Mouse (Mus musculus) MEL (cell line): Measurements from ENCODE around the gene Prkcd. TPM values are rescaled to one million over a fixed set of nuclear protein-coding genes. Genes with fewer than 3 reads are reported as not detected.

Experiments
- DNase-seq: peaks from one replicate; pipeline ENCODE4 v3.0.0; 2011; ENCODE audit warnings: low read depth, low spot score
- H3K27ac ChIP-seq: 2 replicates; pipeline ENCODE4 v1.5.1; 2012; ENCODE audit warnings: low read depth, mild to moderate bottlenecking, control low read depth, low read length, moderate library complexity; ENCODE audit not compliant: control insufficient read depth
- H3K27me3 ChIP-seq, 2 experiments: fragments of 150-350 bp in 1 of 2; sonication (generic) in 1 of 2; 2 replicates each; pipeline ENCODE4 v1.6.1; 2012; ENCODE audit warnings: low read length in 2 of 2, mild to moderate bottlenecking in 2 of 2, improper control_type of control experiment in 1 of 2, moderate library complexity in 1 of 2; ENCODE audit not compliant: insufficient read depth in 2 of 2, control insufficient read depth in 1 of 2
- H3K36me3 ChIP-seq, 2 experiments: 2 replicates each; pipeline ENCODE4 v1.6.1; 2012 to 2014; ENCODE audit warnings: low read length in 2 of 2, improper control_type of control experiment in 1 of 2, inconsistent platforms in 1 of 2, mild to moderate bottlenecking in 1 of 2; ENCODE audit not compliant: insufficient read depth in 2 of 2, control insufficient read depth in 1 of 2
- H3K4me1 ChIP-seq, 2 experiments: fragments of 150-350 bp in 1 of 2; sonication (generic) in 1 of 2; 2 replicates each; pipeline ENCODE4 v1.6.1; 2012; ENCODE audit warnings: low read length in 2 of 2, improper control_type of control experiment in 1 of 2, mild to moderate bottlenecking in 1 of 2; ENCODE audit not compliant: insufficient read depth in 2 of 2, control insufficient read depth in 1 of 2
- H3K4me3 ChIP-seq, 2 experiments: fragments of 150-350 bp in 1 of 2; sonication (generic) in 1 of 2; 2 replicates each; pipeline ENCODE4 v1.5.1; 2012; ENCODE audit warnings: low read depth in 2 of 2, low read length in 2 of 2, mild to moderate bottlenecking in 2 of 2, moderate library complexity in 2 of 2, control low read depth in 1 of 2, improper control_type of control experiment in 1 of 2; ENCODE audit not compliant: control insufficient read depth in 1 of 2, insufficient read depth in 1 of 2
- H3K79me2 ChIP-seq: 2 replicates; pipeline ENCODE4 v1.6.1; 2012; ENCODE audit warnings: mild to moderate bottlenecking, low read length, moderate library complexity; ENCODE audit not compliant: control insufficient read depth, poor library complexity, insufficient read depth
- H3K9ac ChIP-seq: 2 replicates; pipeline ENCODE4 v1.6.1; 2012; ENCODE audit warnings: low read depth, mild to moderate bottlenecking, control low read depth, low read length, moderate library complexity; ENCODE audit not compliant: control insufficient read depth, poor library complexity, severe bottlenecking
- H3K9me3 ChIP-seq: fragments of 150-350 bp; sonication (generic); replicated peaks from 2 replicates; pipeline ENCODE4 v1.6.1; 2012; ENCODE audit warnings: mild to moderate bottlenecking, low read length, improper control_type of control experiment, moderate library complexity; ENCODE audit not compliant: insufficient read depth
- BHLHE40 ChIP-seq: IDR thresholded peaks from 2 replicates; pipeline ENCODE4 v1.6.1; 2012; ENCODE audit warnings: low read depth, mild to moderate bottlenecking, inconsistent platforms, low read length, improper control_type of control experiment, borderline replicate concordance
- CHD1 ChIP-seq: IDR thresholded peaks from 2 replicates; pipeline ENCODE4 v1.6.1; 2012; ENCODE audit warnings: low read depth, mild to moderate bottlenecking, inconsistent platforms, low read length, improper control_type of control experiment
- CTCF ChIP-seq, 3 experiments: IDR thresholded peaks in 2 of 3; conservative IDR thresholded peaks in 1 of 3; 2 replicates each; pipeline ENCODE4 v1.5.1; 2011 to 2012; ENCODE audit warnings: low read length in 3 of 3, low read depth in 2 of 3, mild to moderate bottlenecking in 2 of 3, improper control_type of control experiment in 1 of 3, inconsistent platforms in 1 of 3, mixed read lengths in 1 of 3, moderate library complexity in 1 of 3; ENCODE audit not compliant: control insufficient read depth in 1 of 3, insufficient read depth in 1 of 3, poor library complexity in 1 of 3, severe bottlenecking in 1 of 3
- E2F4 ChIP-seq: IDR thresholded peaks from 2 replicates; pipeline ENCODE4 v1.6.1; 2011; ENCODE audit warnings: low read depth, low read length, improper control_type of control experiment, borderline replicate concordance
- EP300 ChIP-seq, 2 experiments: IDR thresholded peaks; 2 replicates each; pipeline ENCODE4 v1.6.1; 2011; ENCODE audit warnings: improper control_type of control experiment in 2 of 2, low read length in 2 of 2, low read depth in 1 of 2, mild to moderate bottlenecking in 1 of 2
- GATA1 ChIP-seq: IDR thresholded peaks from 2 replicates; pipeline ENCODE4 v1.6.1; 2011; ENCODE audit warnings: low read depth, low read length, improper control_type of control experiment
- HCFC1 ChIP-seq: IDR thresholded peaks from 2 replicates; pipeline ENCODE4 v1.6.1; 2012; ENCODE audit warnings: low read depth, mild to moderate bottlenecking, inconsistent platforms, low read length, improper control_type of control experiment, moderate library complexity
- JUND ChIP-seq: IDR thresholded peaks from 2 replicates; pipeline ENCODE4 v1.6.1; 2011; ENCODE audit warnings: low read depth, mild to moderate bottlenecking, improper control_type of control experiment, low read length
- KAT2A ChIP-seq: conservative IDR thresholded peaks from 2 replicates; pipeline ENCODE4 v1.6.1; 2012; ENCODE audit warnings: low read depth, low read length, improper control_type of control experiment, inconsistent platforms
- MAFK ChIP-seq: IDR thresholded peaks from 2 replicates; pipeline ENCODE4 v1.6.1; 2011; ENCODE audit warnings: low read depth, mild to moderate bottlenecking, low read length, improper control_type of control experiment, borderline replicate concordance
- MEF2A ChIP-seq: IDR thresholded peaks from 2 replicates; pipeline ENCODE4 v1.6.1; 2014; ENCODE audit warnings: low read depth, mild to moderate bottlenecking, inconsistent platforms, low read length, improper control_type of control experiment; ENCODE audit not compliant: poor library complexity, insufficient replicate concordance, severe bottlenecking; ENCODE audit errors: extremely low read depth
- MXI1 ChIP-seq: IDR thresholded peaks from 2 replicates; pipeline ENCODE4 v1.6.1; 2011; ENCODE audit warnings: mild to moderate bottlenecking, low read depth, low read length, improper control_type of control experiment
- MYC ChIP-seq: IDR thresholded peaks from 2 replicates; pipeline ENCODE4 v1.6.1; 2011; ENCODE audit warnings: low read depth, mild to moderate bottlenecking, low read length, improper control_type of control experiment, moderate library complexity
- NRF1 ChIP-seq: IDR thresholded peaks from 2 replicates; pipeline ENCODE4 v1.6.1; 2014; ENCODE audit warnings: low read depth, mild to moderate bottlenecking, inconsistent platforms, low read length, improper control_type of control experiment, moderate library complexity; ENCODE audit not compliant: poor library complexity, insufficient read depth, severe bottlenecking
- POLR2AphosphoS2 ChIP-seq: IDR thresholded peaks from 2 replicates; pipeline ENCODE4 v1.6.1; 2011; ENCODE audit warnings: low read length, improper control_type of control experiment
- RCOR1 ChIP-seq: IDR thresholded peaks from 2 replicates; pipeline ENCODE4 v1.6.1; 2012; ENCODE audit warnings: low read depth, mild to moderate bottlenecking, inconsistent platforms, low read length, improper control_type of control experiment
- SMC3 ChIP-seq: IDR thresholded peaks from 2 replicates; pipeline ENCODE4 v1.6.1; 2011; ENCODE audit warnings: low read depth, low read length, improper control_type of control experiment
- TAL1 ChIP-seq: IDR thresholded peaks from 2 replicates; pipeline ENCODE4 v1.6.1; 2012; ENCODE audit warnings: mild to moderate bottlenecking, inconsistent platforms, low read length, moderate library complexity, mixed read lengths
- TBP ChIP-seq: IDR thresholded peaks from 2 replicates; pipeline ENCODE4 v1.8.0; 2011; ENCODE audit warnings: low read depth, low read length, improper control_type of control experiment
- TCF12 ChIP-seq: IDR thresholded peaks from 2 replicates; pipeline ENCODE4 v1.6.1; 2014; ENCODE audit warnings: low read depth, mild to moderate bottlenecking, inconsistent platforms, low read length, improper control_type of control experiment, moderate library complexity
- UBTF ChIP-seq: IDR thresholded peaks from 2 replicates; pipeline ENCODE4 v1.6.1; 2012; ENCODE audit warnings: low read depth, mild to moderate bottlenecking, inconsistent platforms, low read length, improper control_type of control experiment, moderate library complexity, borderline replicate concordance; ENCODE audit not compliant: insufficient read depth
- USF2 ChIP-seq, 2 experiments: IDR thresholded peaks; 2 replicates each; pipeline ENCODE4 v1.6.1; 2011 to 2012; ENCODE audit warnings: improper control_type of control experiment in 2 of 2, low read length in 2 of 2, borderline replicate concordance in 1 of 2, inconsistent platforms in 1 of 2, low read depth in 1 of 2, mild to moderate bottlenecking in 1 of 2; ENCODE audit not compliant: insufficient read depth in 1 of 2
- ZKSCAN1 ChIP-seq: IDR thresholded peaks from 2 replicates; pipeline ENCODE4 v1.6.1; 2012; ENCODE audit warnings: low read depth, mild to moderate bottlenecking, inconsistent platforms, low read length, improper control_type of control experiment, moderate library complexity
- ZMIZ1 ChIP-seq: IDR thresholded peaks from 2 replicates; pipeline ENCODE4 v1.6.1; 2012; ENCODE audit warnings: low read depth, mild to moderate bottlenecking, inconsistent platforms, low read length, improper control_type of control experiment, moderate library complexity
- ZNF384 ChIP-seq: IDR thresholded peaks from 2 replicates; pipeline ENCODE4 v1.6.1; 2012; ENCODE audit warnings: low read depth, mild to moderate bottlenecking, inconsistent platforms, low read length, improper control_type of control experiment
- polyA plus RNA-seq, 2 experiments: library from polyadenylated mRNA; stranded (reverse) in 1 of 2; unstranded in 1 of 2; fragments of >175 nt in 1 of 2; fragments of >200 nt in 1 of 2; gene quantifications; 2 replicates each; pipeline versions ENCODE4 v1.2.1 to v1.2.4; 2012; ENCODE audit warnings: low replicate concordance in 2 of 2, low read depth in 1 of 2; ENCODE audit not compliant: insufficient read length in 2 of 2, insufficient read depth in 1 of 2, missing spikeins in 1 of 2
- total RNA-seq: library from RNA; depleted of rRNA; stranded (reverse); fragments of 300-350 nt; gene quantifications from 2 replicates; pipeline ENCODE4 v1.2.3, GENCODE M21; 2012

Prkcd gene
- total and polyA plus RNA-seq, 3 experiments: 33.9 to 72.7 TPM; not detected in 1

GRCm38 (mm10) chr14:30612523-30612922 lies 13.5 kb downstream of the Prkcd start (continued):
- TF ChIP-seq NRF1: no peak
- no peak for TF ChIP-seq KAT2A
- TF ChIP-seq UBTF: no peak
- TF ChIP-seq ZNF384: no peak
- no peak for TF ChIP-seq E2F4
- peak; percentile 76 for TF ChIP-seq SMC3
- TF ChIP-seq TCF12: no peak
- TF ChIP-seq CTCF (IDR thresholded peaks at IDR 0.05 in 2 of 3, conservative IDR thresholded peaks at IDR 0.05 in 1 of 3; ENCODE audit: control insufficient read depth in 1 of 3, insufficient read depth in 1 of 3, low read depth in 2 of 3, low read length in 3 of 3, poor library complexity in 1 of 3, severe bottlenecking in 1 of 3): peak; percentile 90 to 98 (median 94)
- TF ChIP-seq ZKSCAN1: no peak

- TF ChIP-seq MYC (no peak), KAT2A (no peak), ZMIZ1 (no peak), ZKSCAN1 (no peak), MEF2A (no peak), BHLHE40 (no peak), NRF1 (no peak), CHD1 (no peak), RCOR1 (no peak), TBP (no peak), POLR2AphosphoS2 (no peak)
- peaks cover 3% of the 10 kb centered on the region in 2 experiments; a peak in 3 of 4 replicates for H3K36me3 ChIP-seq
- DNase-seq: no peak
- H3K27me3 ChIP-seq: no peaks in the 10 kb centered on the region
- H3K4me3 ChIP-seq: no peak overlapping the region
- no peak overlapping the region for H3K27ac ChIP-seq
- no peaks in the 10 kb centered on the region for H3K9me3 ChIP-seq
- H3K79me2 ChIP-seq: no peaks in the 10 kb centered on the region; the same call in 1 of the 2 replicates
- H3K4me1 ChIP-seq: peaks cover 2 to 6% of the 10 kb centered on the region in 2 experiments; a peak in 3 of 4 replicates
- no peak overlapping the region for H3K9ac ChIP-seq
Observed at GRCm38 (mm10) chr14:30610940-30611339, 15.1 kb downstream of the Prkcd start.

- no peaks in the 10 kb centered on the region; the same call in 1 of the 2 replicates for H3K79me2 ChIP-seq
- H3K4me1 ChIP-seq: peaks cover 2 to 6% of the 10 kb centered on the region in 2 experiments; a peak in 3 of 4 replicates
- H3K9me3 ChIP-seq: no peaks in the 10 kb centered on the region
- H3K9ac ChIP-seq: no peak overlapping the region
- no peak overlapping the region for H3K27ac ChIP-seq
- peaks cover 3% of the 10 kb centered on the region in 2 experiments; a peak in 3 of 4 replicates for H3K36me3 ChIP-seq
- TF ChIP-seq TAL1 (no peak), JUND (no peak), ZMIZ1 (no peak), EP300 (IDR thresholded peaks at IDR 0.05; ENCODE audit: low read depth in 1 of 2, low read length in 2 of 2) (no peak), HCFC1 (no peak), SMC3 (no peak), MAFK (no peak), TBP (no peak), POLR2AphosphoS2 (no peak), ZNF384 (no peak), USF2 (IDR thresholded peaks at IDR 0.05; ENCODE audit: borderline replicate concordance in 1 of 2, insufficient read depth in 1 of 2, low read depth in 1 of 2, low read length in 2 of 2) (no peak), GATA1 (no peak), MXI1 (no peak)
- no peak overlapping the region for H3K4me3 ChIP-seq
- no peak for DNase-seq
- H3K27me3 ChIP-seq: no peaks in the 10 kb centered on the region
Observed at GRCm38 (mm10) chr14:30610304-30610703, 15.7 kb downstream of the Prkcd start.
